ENCODE assay signal across 29 mouse cellular contexts in genomic region chr15:41359276-41359675, GRCm38 (mm10).
DNase-seq lines count a peak whose midpoint lies in the region; ATAC-seq and TF ChIP-seq lines count a peak whose summit lies in the region.
"Had no signal": no experiment of that assay in that cellular context is flagged by ENCODE, and none has a peak within 500 bp of the region (broad histone marks: within the 10 kb centered on the region; RNA-seq: fewer than 3 reads in every experiment).

No protein-coding gene starts in this region.

- H3K4me3 ChIP-seq in layer of hippocampus, adult 2 months, result no peak overlapping the region
- H3K4me3 ChIP-seq: embryonic facial prominence, embryonic 12.5 days; forebrain, embryonic 10.5 days; forebrain, embryonic 15.5 days; hindbrain, embryonic 12.5 days; intestine, embryonic 15.5 days; midbrain, embryonic 15.5 days; neural tube, embryonic 15.5 days; stomach, embryonic 15.5 days had no signal

- DNase-seq in cerebellum, adult 11-12 months, result peak; percentile 33
- no peak for DNase-seq in cerebellum, postnatal 4 days (ENCODE audit: low spot score in 2 of 2)
- peak; percentile 36 for DNase-seq in cerebellum, adult 9-11 months
- peak in 1 of 2 experiments; percentile 25 for DNase-seq in layer of hippocampus, adult 2 months (ENCODE audit: low spot score in 2 of 2)
- DNase-seq in adrenal gland, adult 2 months, result no peak
- DNase-seq in adrenal gland, adult 18-20 months (ENCODE audit: low spot score in 2 of 2), result no peak
- DNase-seq: adrenal gland, postnatal 25 days; gastrocnemius, postnatal 25 days; heart, adult 18-20 months; heart, postnatal 36 days; kidney, adult 2 months; liver; lung, adult 2 months; lung, postnatal 10 days; right cerebral cortex, postnatal 25 days had no signal

- peak overlapping the region; percentile 53; the same call in 1 of the 2 replicates for H3K27ac ChIP-seq in layer of hippocampus, adult 2 months
- H3K27ac ChIP-seq: embryonic facial prominence, embryonic 12.5 days; forebrain, embryonic 10.5 days; forebrain, embryonic 15.5 days; hindbrain, embryonic 12.5 days; hindbrain, postnatal 0 days; intestine, embryonic 15.5 days; kidney, postnatal 0 days; liver, embryonic 14.5 days; macrophage; midbrain, embryonic 15.5 days; neural tube, embryonic 15.5 days; stomach, embryonic 15.5 days had no signal

- TF ChIP-seq CTCF in layer of hippocampus, adult 2 months (conservative IDR thresholded peaks at IDR 0.05), result no peak

- ATAC-seq in erythroblast, adult 5-6 weeks (replicated peaks; ENCODE audit: low FRiP score, poor library complexity, severe bottlenecking), result no peak
- ATAC-seq: forebrain, embryonic 15.5 days; hindbrain, postnatal 0 days; intestine, embryonic 15.5 days; midbrain, embryonic 15.5 days; Patski had no signal

Comparison
In these comparisons a context has a peak if more than half of its experiments do, and no peak if none do; other contexts are left out.
1. DNase-seq: peak in cerebellum, adult 11-12 months (single experiment) and cerebellum, adult 9-11 months (single experiment); none in cerebellum, postnatal 4 days (0 of 2), adrenal gland, adult 2 months (single experiment) and adrenal gland, adult 18-20 months (0 of 2).